In the genomic region with DNA sequence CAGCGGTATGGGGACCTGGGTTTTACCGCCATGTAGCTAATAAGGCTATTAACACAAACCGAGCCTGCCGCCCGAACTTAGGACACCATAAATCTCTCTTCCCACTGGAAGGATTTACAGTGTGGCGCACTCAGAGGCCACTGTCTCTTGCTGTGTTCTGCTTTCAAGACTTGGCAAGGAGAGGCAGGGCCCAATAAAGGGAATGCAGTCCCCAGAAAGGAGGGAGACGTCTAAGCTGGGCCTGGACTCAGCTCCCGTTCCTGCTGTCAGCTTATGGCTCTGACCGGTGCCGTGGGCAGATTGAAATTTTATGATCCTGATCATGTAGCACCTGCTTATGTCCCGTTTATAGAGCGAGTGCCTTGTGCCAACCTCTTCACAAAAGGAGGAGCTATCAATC, we compare ENCODE assay signal across 22 mouse cellular contexts.
"Had no signal": no experiment of that assay in that cellular context is flagged by ENCODE, and none has a peak within 500 bp of the region (broad histone marks: within the 10 kb centered on the region; RNA-seq: fewer than 3 reads in every experiment).

No protein-coding gene starts in this region.

- H3K4me1 ChIP-seq: limb, embryonic 13.5 days; liver, embryonic 12.5 days; liver, embryonic 15.5 days; lung, embryonic 15.5 days; megakaryocyte, embryonic 14.5 days had no signal

- H3K27ac ChIP-seq: limb, embryonic 10.5 days; limb, embryonic 13.5 days; liver, embryonic 12.5 days; liver, embryonic 15.5 days; lung, embryonic 15.5 days; neural tube, embryonic 12.5 days; stomach, postnatal 0 days had no signal

- H3K36me3 ChIP-seq: limb, embryonic 10.5 days; limb, embryonic 13.5 days; liver, embryonic 12.5 days; liver, embryonic 15.5 days; lung, embryonic 15.5 days; neural tube, embryonic 12.5 days had no signal

- H3K4me2 ChIP-seq: limb, embryonic 13.5 days; liver, embryonic 12.5 days; liver, embryonic 15.5 days; lung, embryonic 15.5 days; midbrain, embryonic 11.5 days; neural tube, embryonic 12.5 days had no signal

- H3K9ac ChIP-seq: limb, embryonic 13.5 days; liver, embryonic 12.5 days; liver, embryonic 15.5 days; lung, embryonic 15.5 days; neural tube, embryonic 12.5 days had no signal

- DNase-seq: kidney, adult 18-20 months; kidney, postnatal 10 days; kidney, postnatal 4 days; layer of hippocampus, adult 9-11 months; liver; lung, adult 18-20 months; lung, postnatal 10 days; lung, postnatal 36 days; midbrain, embryonic 14.5 days; right cerebral cortex, adult 18-20 months; right cerebral cortex, postnatal 14 days; right cerebral cortex, postnatal 4 days; thymus, postnatal 25 days had no signal

- H3K9me3 ChIP-seq: limb, embryonic 10.5 days; lung, embryonic 15.5 days; neural tube, embryonic 12.5 days had no signal

- H3K27me3 ChIP-seq: limb, embryonic 13.5 days; liver, embryonic 12.5 days; liver, embryonic 15.5 days; lung, embryonic 15.5 days; megakaryocyte, embryonic 14.5 days; neural tube, embryonic 12.5 days had no signal

- ATAC-seq: liver, embryonic 12.5 days had no signal

- H3K4me3 ChIP-seq: limb, embryonic 10.5 days; limb, embryonic 13.5 days; liver, embryonic 12.5 days; liver, embryonic 15.5 days; lung, embryonic 15.5 days; neural tube, embryonic 12.5 days had no signal
